Mouse (Mus musculus): ENCODE measurements around the gene Aftph.
A peak's percentile ranks its signal among the peaks of the same experiment; 100 is the strongest.

Aftph gene

DNA sequence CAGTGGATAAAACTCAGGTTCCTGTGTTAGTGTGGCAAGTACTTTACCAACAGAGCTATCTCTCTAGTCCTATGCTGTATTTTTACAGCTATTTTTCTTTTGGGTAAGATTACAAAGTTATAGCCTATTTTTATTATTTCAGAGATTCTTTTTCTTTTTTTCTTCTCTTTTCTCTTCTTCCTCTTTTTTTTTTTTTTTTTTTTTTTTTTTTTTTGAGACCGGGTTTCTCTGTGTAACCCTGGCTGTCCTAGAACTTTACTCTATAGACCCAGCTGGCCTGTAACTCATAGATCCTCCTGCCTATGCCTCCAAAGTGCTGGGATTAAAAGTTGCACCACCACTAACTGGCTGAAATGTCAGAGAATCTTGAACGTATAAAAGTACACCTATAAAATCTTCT is 13.3 kb downstream of the Aftph start:
- no peak for DNase-seq (ENCODE audit: low read depth, low spot score)

DNA sequence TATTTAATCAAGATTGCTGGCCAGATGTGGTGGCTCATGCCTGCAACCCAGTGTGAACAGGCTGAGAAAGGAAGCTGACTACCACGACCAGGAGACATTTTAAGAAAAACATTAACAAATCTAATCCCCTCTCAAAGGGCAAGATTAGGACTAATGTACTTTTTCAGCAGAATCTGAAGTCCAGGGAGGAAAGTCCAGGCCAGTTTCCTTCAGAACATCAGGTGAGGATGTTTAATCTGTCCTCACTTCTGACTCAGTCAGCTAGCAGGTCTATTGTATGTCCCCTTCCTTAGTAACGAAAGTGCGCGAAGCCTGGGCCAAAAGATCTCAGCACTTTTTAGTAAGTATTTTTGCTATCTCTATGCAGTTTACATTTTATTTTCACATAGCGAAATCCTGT is 17.8 kb downstream of the Aftph start:
- DNase-seq (ENCODE audit: low read depth, low spot score), result no peak

DNA sequence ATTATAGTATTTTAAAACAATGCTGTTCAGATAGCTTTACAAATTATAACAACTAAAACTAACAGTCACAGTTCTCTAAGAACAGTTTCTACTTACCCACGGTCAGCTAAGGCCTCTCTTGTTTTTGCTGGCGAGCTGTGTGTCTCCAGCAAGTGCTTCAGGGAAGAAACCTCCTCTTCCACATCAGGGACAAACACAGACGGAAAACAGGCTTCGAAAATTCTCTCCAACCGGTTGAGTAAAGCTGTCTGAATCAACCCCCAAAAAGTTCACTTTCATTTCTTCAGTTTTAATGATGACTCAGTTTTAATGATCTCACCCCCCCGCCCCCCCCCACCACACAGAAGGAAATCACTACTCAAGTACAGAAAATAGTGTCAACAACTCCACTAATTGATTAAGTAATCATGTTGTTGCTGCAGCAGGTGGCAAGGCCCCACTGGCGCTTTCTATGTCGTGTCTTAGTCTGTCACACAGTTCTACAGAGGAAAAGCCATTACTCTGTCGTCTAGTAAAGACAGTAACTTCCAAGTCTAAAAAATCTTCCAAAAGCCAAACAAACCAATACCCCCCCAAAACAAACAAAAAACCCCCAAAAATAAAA is 29.2 kb downstream of the Aftph start:
- peak; percentile 11 for DNase-seq (ENCODE audit: low read depth, low spot score)

DNA sequence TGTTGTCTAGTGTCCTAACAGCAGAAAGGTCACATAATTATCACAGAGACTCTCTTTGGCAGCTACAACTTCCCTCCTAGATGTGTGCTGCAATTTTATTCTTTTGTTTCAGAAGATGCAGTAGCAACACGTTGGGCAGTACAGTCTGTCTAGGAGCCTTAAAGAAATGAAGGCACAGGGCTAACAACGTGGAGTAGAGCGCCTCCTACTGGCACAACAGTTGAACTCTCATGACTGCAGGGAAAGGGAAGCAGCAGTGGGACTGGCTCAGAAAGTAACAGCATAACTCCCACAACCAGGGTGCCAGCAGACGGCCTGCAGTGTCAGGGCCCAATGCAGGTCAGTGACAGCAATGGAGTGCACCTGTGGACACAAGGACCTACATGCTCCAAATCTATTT is 50.4 kb downstream of the Aftph start:
- peak; percentile 65 for DNase-seq (ENCODE audit: low read depth, low spot score)

DNA sequence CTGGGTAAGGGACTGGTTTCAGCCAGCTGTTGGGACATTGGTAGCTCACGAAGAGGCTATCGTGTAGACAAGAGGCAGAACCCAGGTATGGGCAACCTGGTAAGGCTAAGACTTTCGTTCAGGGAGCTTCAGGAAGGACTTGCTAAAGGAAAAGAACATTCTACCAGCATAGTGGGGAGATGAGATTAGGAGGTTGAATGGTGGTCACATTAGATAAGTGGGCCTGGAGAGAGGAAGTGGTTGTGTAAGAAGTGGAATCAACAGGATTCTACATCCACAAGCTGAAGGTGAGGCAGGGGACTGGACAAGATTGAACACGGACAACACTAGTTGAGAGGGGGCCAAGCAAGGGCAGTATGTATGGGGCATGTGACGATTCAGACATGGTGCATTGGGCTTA is 59.7 kb downstream of the Aftph start:
- DNase-seq (ENCODE audit: low read depth, low spot score), result no peak

DNA sequence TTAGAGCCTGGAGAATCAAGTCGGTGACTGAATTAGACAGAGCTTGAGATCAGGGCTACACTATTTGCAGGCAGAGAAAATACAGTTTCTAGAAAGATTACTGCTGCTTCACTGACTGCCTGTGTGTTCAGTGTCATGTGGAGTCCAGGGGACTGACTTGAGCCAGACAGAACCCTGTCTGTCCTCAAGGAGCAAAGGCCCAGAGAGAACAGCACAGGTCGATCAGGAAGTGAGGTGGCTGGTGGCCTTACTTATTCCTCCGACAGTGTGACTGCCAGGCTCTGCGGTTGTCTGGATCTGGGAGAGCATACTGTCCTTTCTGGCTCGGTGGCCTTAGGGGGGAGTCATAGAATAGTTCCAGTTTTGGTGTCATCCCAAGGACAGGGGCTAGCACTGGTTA is 60.6 kb downstream of the Aftph start:
- no peak for DNase-seq (ENCODE audit: low read depth, low spot score)

DNA sequence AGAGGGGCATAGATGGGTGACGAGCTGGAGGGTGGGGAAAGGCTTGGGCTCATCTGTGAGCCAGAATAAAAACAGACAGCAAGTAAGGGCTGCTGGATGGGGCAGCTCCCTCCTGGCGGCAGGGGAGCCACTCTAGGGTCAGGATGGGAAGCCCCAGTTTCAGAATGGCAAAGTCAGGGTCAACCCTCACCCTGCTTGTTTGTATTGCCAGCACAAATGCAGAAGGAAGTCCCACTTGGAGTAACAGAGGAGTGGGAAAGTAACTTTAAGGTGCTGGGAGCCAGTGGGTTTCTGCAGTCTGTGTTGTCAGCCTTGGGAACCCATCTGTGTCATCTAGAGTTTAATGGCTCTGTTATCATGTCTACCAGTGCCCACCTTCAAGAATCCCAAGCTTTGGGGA is 62.0 kb downstream of the Aftph start:
- DNase-seq (ENCODE audit: low read depth, low spot score), result no peak

DNA sequence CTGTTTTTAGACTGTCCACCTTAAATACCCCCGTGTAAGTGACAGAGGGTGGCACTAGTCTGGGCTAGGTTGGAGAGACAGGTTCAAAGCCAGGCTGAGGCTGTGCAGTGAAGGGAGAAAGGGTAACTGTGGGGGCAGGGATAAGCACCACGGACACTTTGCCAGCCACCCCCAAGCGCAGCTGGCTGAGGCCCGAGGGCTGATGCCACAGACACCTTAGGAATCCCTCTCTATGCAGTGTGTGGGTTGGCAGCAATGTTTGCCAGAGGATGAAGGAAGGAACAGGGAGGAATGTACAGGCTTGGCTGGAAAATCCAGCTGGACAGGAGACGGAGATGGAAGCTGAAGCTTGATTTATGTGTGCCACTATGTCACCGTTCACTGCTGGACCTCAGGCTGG is 68.9 kb downstream of the Aftph start:
- DNase-seq (ENCODE audit: low read depth, low spot score), result no peak

DNA sequence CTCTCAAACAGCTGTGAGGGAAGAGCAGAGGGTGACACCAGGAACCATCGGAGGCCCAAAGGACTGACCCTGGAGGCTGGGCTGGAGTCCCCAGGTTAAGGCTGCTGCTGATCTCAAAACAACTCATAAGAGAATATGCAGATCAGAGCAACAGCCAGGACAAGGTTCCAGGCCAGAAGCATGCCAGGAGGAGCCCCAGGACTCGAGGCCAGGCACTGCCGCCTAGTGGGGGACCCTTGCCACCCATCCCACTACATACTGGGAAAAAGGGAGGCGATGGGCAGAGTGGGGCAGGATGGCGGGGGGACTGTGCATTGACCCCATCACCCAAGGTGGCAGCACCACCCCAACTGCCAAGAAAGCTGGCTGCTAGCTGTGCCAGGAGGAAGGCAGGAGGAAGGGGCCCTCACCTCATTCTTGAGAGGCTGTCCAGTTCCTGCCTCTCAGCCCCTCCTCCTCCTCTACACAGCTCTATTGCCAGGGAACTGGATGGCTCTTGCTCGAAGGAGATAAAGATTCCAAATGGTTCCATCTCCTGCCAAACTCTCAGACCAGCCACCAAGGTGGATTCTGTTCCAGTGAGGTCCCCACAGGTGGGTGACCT is 69.5 kb downstream of the Aftph start:
- DNase-seq (ENCODE audit: low read depth, low spot score), result no peak

DNA sequence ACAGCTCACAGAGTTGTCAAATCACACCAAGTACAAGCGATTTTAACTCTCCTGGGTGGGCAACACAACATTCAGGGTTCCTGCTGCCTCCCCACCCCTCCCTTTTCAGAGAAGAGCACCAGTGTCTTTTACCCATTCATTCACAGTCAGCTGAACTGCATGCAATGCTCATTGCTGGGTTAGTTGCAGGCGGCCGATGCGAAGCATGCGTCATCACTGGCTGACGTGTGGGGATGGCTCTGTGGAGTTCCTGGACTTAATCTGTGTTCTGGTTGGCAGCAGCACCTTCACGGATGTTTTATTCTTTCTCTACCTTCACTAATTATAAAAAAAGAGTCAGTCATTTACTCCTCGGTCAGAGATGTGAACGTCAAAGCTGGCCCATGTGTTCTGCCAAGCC is 76.5 kb downstream of the Aftph start:
- DNase-seq (ENCODE audit: low read depth, low spot score), result no peak

DNA sequence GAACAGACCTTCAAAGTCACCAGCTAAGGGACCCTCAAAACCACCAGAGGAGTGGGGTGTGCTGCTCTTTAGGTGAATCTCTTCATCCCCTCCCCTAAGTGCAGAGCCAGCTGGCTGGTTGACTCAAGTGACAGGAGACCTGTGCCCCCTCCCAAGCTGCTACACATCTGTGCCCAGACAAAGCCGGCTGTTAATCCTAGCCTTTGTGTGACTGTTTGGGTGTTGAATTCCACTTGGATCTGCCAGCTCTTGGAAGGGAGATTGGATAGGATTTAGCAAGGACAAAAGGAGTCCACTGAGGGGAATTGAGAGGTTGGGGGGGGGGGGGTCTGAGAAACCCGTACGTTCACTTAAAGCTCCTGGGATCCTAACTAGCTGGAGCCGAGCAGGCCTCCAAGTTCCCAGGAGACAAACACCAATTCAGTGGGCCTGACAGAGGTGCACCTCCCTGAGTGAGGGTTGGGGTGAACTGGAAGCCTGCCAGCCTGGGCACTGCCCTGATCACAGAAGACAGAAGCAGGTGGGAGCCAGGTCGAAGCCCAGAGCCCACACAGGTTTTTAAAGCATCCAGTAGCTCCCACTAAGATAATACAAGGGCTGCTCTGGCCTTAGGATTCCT is 77.7 kb downstream of the Aftph start:
- DNase-seq (ENCODE audit: low read depth, low spot score), result no peak

DNA sequence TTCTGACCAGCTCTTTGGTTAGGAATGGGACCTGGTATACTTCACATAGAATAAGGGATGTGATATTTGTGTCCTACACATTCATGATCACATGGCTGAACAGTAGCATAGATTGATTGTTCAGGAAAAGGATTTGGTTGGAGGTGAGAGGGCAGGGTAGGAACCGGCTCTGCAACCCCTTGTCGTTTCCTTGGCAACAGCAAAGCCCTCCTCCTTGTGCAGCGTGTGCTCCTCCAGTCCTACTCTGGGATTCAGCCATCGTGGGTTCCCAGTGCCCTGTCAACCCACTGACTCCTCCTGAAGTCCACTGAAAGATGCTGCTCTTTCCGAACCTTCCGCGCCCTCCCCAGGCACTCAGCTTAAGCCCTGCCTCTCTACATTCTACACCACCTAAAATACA is 78.6 kb downstream of the Aftph start:
- no peak for DNase-seq (ENCODE audit: low read depth, low spot score)

DNA sequence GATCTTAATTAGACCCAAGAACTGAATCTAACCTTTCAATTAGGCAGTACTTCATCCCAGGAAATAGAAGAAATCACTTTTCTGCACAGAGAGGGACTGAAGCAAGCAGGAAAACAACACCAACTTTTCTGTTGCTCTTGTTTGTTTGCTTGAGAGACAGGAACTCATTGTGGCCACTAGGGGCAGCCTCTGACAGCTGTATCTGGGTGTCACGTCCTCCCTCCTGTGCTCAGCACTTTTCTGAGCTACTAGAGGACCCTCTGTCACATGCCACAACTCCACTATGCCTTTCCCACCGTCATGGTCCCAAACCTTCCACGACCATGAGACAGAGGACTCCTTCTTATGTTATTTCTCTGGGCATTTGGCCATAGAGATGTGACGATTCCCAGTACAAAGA is 79.7 kb downstream of the Aftph start:
- DNase-seq (ENCODE audit: low read depth, low spot score), result peak; percentile 56

DNA sequence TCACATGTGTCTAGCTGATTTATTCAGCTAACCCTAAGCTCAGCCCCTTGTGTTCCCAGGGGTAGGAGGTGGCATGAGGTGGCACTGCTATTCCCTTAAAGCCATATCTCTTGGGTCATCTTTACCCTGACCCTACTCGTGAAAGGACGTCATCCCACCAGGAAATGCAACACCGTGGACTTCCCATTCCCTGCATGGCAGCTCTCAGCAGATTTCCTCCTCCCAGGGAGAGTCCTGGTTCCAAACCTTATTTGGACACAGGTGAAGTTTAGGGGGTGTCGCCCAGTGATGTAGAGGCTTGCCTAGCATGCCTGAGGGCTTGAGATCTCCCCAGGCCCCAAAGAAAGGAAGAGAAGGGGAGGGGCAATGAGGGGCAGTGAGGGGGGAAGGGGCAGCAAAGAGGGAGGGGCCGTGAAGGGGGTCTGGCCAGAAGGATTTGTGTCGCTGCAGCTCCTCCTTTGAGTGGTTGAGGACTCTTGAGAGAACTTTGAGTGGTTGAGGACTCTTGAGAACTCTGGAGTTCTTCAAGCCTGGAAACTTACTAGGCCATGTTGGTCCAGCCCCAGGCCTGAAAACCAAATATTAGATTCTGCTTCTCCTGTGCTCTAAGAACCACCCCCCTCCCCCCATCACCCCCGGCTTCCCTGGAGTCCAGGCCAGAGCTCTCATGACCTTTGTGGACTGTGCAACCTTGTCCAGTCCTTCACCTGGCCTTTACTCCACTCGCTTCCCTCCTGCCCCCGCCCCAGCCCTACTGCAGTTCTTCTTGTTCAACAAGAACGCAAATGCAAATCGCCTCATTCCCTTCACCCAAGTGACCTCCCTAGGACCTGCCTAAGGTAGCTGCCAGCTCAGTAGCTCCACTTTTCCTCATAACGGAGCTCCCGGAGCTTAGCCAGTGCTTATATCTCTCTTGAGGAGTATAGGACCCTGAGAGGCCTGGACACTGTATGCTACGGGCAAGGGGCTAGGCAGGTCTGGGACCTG is 81.0 kb downstream of the Aftph start:
- no peak for DNase-seq (ENCODE audit: low read depth, low spot score)

DNA sequence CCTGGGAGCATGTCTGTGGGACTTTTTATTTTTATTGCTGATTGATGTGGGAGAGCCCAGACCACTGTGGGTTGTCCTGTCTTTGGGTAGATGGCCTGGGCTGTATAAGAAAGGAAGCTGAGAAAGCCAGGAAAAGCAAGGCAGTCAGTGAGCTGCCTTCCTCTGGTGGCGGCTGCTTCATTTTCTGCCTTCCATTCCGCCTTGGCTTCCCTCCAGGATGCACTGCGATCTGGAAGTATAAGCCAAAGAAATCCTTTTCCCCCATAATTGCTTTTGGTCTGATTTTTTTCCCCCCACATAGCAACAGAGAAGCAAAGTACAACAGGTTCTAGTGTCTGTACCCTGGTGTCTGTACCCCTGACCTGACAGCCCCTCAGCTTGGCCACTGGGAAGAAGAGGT is 82.3 kb downstream of the Aftph start:
- DNase-seq (ENCODE audit: low read depth, low spot score), result no peak

DNA sequence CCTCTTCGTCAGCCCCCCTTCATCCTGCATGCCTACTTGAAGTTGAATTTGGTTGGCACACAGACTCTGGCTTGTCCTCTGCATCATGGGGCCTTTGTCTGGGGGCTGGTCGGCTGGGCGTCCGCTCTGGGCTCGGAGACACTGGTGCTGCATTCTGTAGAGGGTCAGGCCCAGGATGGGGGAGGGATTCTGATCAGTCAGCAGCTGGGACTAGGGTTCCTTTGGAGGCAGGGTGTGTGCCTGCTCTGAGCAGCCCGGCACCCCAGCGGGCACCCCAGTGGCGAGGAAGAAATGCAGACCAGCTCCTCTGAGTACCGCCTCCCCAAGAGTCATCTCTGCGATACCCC is 84.7 kb downstream of the Aftph start:
- no peak for DNase-seq (ENCODE audit: low read depth, low spot score)

DNA sequence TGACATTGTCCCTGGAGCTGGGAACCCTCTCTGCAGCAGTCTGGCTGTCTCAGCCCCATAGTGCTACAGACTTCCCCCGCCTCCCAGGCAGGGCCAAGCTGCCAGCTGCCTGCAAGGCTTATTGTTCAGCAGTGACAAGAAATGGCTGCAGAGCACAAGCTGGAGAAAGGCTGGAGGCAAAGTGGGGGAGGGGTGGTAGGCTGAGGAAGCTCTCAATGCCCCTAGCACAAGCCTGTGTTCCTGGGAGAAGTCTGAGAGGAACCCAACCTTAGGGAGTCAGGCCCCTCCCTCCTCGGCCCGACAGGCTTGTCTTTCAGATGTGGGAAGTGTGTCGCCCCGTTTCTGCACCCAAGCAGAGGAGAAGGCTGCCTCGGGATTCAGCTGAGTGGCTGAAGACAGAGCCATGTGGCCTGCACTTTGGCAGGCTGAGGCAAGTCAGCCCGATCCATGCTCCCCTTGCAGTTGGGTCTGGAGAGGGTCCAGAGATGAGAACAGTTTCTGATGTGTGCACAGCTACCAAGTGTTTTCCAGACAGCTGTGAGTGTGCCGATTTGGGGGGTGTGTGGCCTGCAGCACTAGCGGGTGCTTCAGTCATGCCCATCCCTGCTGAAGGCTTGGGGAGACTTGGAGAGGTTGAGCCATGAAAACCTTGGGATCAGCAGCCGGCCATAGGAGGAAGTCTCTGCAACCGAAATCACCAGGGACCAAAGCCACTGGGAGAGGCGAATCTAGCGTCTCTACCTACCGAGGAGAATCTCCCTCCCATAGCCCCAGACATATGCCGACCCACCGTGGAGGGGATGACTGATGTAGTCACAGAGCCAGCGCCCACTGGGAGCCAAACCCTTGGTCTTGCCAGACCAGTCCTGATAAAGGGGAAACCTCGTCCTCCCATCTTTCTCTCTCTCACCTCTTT is 85.3 kb downstream of the Aftph start:
- no peak for DNase-seq (ENCODE audit: low read depth, low spot score)

DNA sequence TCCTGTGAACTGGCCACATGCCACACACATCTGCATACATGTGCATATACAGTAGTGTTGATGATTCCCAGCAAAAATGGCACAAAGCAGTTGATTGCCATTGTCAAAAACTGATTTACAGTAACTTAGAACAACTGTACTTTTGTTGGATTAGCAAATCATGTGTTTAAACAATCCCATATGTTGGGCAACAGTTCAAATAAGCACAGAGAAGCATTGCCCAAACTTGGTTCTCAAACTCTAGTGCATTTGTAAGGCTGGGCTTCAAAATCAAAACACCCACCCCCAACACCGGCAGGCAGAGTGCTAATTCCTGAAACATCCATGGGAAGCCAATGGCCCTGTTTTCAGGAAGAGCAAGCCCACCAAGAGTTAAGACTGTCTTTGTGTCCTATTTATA is 90.2 kb downstream of the Aftph start:
- no peak for DNase-seq (ENCODE audit: low read depth, low spot score)

DNA sequence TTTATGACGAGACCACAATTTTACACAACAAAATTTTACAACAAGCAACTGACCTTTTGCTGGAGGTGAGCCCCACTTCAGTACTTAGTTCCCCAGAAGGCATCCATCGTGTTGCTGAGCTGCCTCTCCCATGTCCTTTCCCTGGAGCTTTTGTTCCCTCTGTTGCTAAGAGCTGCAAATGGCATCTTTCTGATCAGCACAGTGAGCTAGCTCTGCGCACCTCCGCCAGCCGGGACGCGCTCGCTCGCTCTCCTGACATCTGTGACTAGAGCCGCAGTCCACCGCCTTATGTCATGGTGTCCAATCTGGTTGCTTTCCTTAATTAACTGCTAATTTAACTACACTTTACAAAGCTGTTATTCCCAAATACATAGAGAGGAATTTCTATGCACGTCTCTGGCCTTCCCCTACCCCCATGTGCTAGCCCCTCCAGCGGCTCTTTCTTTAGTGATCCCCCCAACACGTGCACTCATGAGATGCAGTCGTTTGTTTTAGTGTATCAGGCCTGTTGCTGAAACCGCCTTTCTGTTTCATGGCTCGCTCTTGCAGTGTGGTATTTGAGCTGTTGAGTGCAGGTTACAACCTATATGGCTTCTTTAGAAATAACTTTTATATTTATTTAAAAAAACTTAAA is 91.3 kb downstream of the Aftph start:
- no peak for DNase-seq (ENCODE audit: low read depth, low spot score)

DNA sequence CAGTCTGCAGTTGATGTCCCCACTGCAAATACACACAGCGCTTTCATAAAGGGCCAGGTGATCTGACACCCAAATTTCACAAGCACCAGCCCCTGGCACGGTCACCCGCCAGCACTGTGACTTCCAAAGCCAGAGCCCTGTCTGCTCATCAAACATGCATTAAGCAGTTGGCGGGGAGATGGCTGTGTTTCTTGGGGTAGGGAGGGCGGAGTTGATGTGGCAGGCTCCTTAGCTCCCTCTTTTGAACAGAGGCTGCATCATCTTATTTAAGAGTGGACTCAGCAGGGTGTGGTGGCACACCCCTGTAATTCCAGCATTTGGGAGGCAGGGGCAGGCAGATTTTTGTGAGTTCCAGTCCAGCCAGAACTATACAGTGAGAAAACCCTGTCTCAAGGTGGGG is 91.9 kb downstream of the Aftph start:
- no peak for DNase-seq (ENCODE audit: low read depth, low spot score)
